Mouse (Mus musculus) midbrain, embryonic 11.5 days (tissue): Measurements from ENCODE around the gene Cntnap5b. TPM values are rescaled to one million over a fixed set of nuclear protein-coding genes. Genes with fewer than 3 reads are reported as not detected.

Experiments used
- ATAC-seq: fragments of 200-750 bp; cut with Nextera tagmentation; 2 replicates; pipeline ENCODE4 v1.8.0; 2017; ENCODE audit warnings: moderate TSS enrichment, moderate library complexity; ENCODE audit not compliant: low FRiP score
- DNase-seq: peaks from one replicate; pipeline ENCODE4 v3.0.0; 2015; ENCODE audit warnings: low spot score; ENCODE audit errors: missing footprints
- H3K27ac ChIP-seq: fragments of 300-500 bp; sonication (generic); 2 replicates; pipeline ENCODE4 v1.5.1; 2014; ENCODE audit warnings: low read depth, low read length
- H3K27me3 ChIP-seq: fragments of 300-500 bp; sonication (generic); 2 replicates; pipeline ENCODE4 v1.6.1; 2014; ENCODE audit warnings: mild to moderate bottlenecking, low read length, moderate library complexity, mixed read lengths; ENCODE audit not compliant: control insufficient read depth, insufficient read depth
- H3K36me3 ChIP-seq: fragments of 300-500 bp; sonication (generic); 2 replicates; pipeline ENCODE4 v1.6.1; 2014; ENCODE audit warnings: mild to moderate bottlenecking, low read length, moderate library complexity, mixed read lengths; ENCODE audit not compliant: control insufficient read depth, insufficient read depth
- H3K4me1 ChIP-seq: fragments of 300-500 bp; sonication (generic); 2 replicates; pipeline ENCODE4 v1.6.1; 2014; ENCODE audit warnings: low read length; ENCODE audit not compliant: control insufficient read depth, insufficient read depth
- H3K4me2 ChIP-seq: fragments of 300-500 bp; sonication (generic); 2 replicates; pipeline ENCODE4 v1.6.1; 2014; ENCODE audit warnings: mild to moderate bottlenecking, moderate library complexity
- H3K4me3 ChIP-seq: fragments of 300-500 bp; sonication (generic); 2 replicates; pipeline ENCODE4 v1.5.1; 2014; ENCODE audit warnings: low read depth, low read length
- H3K9ac ChIP-seq: fragments of 300-500 bp; sonication (generic); 2 replicates; pipeline ENCODE4 v1.6.1; 2014; ENCODE audit warnings: low read length
- H3K9me3 ChIP-seq: fragments of 300-500 bp; sonication (generic); 2 replicates; pipeline ENCODE4 v1.6.1; 2016; ENCODE audit warnings: low read length; ENCODE audit not compliant: control insufficient read depth
- WGBS: fragments of 180-500 bp; shearing (Covaris S2); extraction: QIAGEN DNeasy Blood & Tissue Kit; methylation state at CpG from one replicate; pipeline ENCODE4 v1.1.7; 2014; 5-methylcytosine and 5-hydroxymethylcytosine counted together
- polyA plus RNA-seq: library from polyadenylated mRNA; unstranded; fragments of >200 nt; fragmentation: Nextera tagmentation; extraction: Ambion mirVana; gene quantifications from 2 replicates; pipeline ENCODE4 v1.2.1, GENCODE M21; 2014

Gene Cntnap5b
- polyA plus RNA-seq, 1 experiment from 2014 or later = 0.23 TPM

- H3K27ac ChIP-seq = no peak overlapping the region
- H3K9ac ChIP-seq = no peak overlapping the region
- H3K9me3 ChIP-seq = no peaks in the 10 kb centered on the region
- H3K36me3 ChIP-seq = no peaks in the 10 kb centered on the region
- no peaks in the 10 kb centered on the region for H3K27me3 ChIP-seq
- H3K4me3 ChIP-seq = no peak overlapping the region
- ATAC-seq (no peak), DNase-seq (no peak)
- no peak overlapping the region for H3K4me2 ChIP-seq
- H3K4me1 ChIP-seq = no peaks in the 10 kb centered on the region
- 80% methylated on average over 2 of the region's 2 CpGs for WGBS
Observed at GRCm38 (mm10) chr1:100104343-100104742, 331.8 kb downstream of the Cntnap5b start.

- Histone ChIP-seq H3K9me3 (no peaks in the 10 kb centered on the region), H3K4me2 (no peak overlapping the region), H3K27ac (no peak overlapping the region), H3K4me1 (no peaks in the 10 kb centered on the region), H3K27me3 (no peaks in the 10 kb centered on the region), H3K9ac (no peak overlapping the region), H3K36me3 (no peaks in the 10 kb centered on the region), H3K4me3 (no peak overlapping the region)
- DNase-seq = no peak
- ATAC-seq = no peak
Observed at GRCm38 (mm10) chr1:100122410-100122935, 349.9 kb downstream of the Cntnap5b start.

- no peaks in the 10 kb centered on the region for H3K4me1 ChIP-seq
- no peak overlapping the region for H3K4me3 ChIP-seq
- peak; percentile 80 for ATAC-seq
- DNase-seq = no peak
- no peaks in the 10 kb centered on the region for H3K36me3 ChIP-seq
- H3K4me2 ChIP-seq = no peak overlapping the region
- no peak overlapping the region for H3K9ac ChIP-seq
- no peaks in the 10 kb centered on the region for H3K27me3 ChIP-seq
- H3K27ac ChIP-seq = no peak overlapping the region
- WGBS = 55% methylated on average over 2 of the region's 2 CpGs
- no peaks in the 10 kb centered on the region for H3K9me3 ChIP-seq
Observed at GRCm38 (mm10) chr1:100163588-100164357, 391.2 kb downstream of the Cntnap5b start.

GRCm38 (mm10) chr1:100171566-100171965, 399.0 kb downstream of the Cntnap5b start:
- Histone ChIP-seq H3K27ac (no peak overlapping the region), H3K9ac (no peak overlapping the region), H3K4me3 (no peak overlapping the region), H3K9me3 (no peaks in the 10 kb centered on the region), H3K27me3 (no peaks in the 10 kb centered on the region), H3K4me2 (no peak overlapping the region), H3K36me3 (no peaks in the 10 kb centered on the region), H3K4me1 (no peaks in the 10 kb centered on the region)
- no peak for ATAC-seq
- no peak for DNase-seq

- Histone ChIP-seq H3K9ac (no peak overlapping the region), H3K36me3 (no peaks in the 10 kb centered on the region), H3K9me3 (no peaks in the 10 kb centered on the region), H3K4me3 (no peak overlapping the region), H3K27me3 (no peaks in the 10 kb centered on the region), H3K4me2 (no peak overlapping the region), H3K27ac (no peak overlapping the region), H3K4me1 (no peaks in the 10 kb centered on the region)
- WGBS = 80% methylated on average over 5 of the region's 5 CpGs
- DNase-seq = peak; percentile 98
- peak; percentile 96 for ATAC-seq
Observed at GRCm38 (mm10) chr1:100180050-100180449, 407.5 kb downstream of the Cntnap5b start.

- WGBS = 9% methylated on average over 5 of the region's 6 CpGs
- Histone ChIP-seq H3K27ac (no peak overlapping the region), H3K4me3 (no peak overlapping the region), H3K4me1 (no peaks in the 10 kb centered on the region), H3K4me2 (no peak overlapping the region), H3K9me3 (no peaks in the 10 kb centered on the region), H3K27me3 (no peaks in the 10 kb centered on the region), H3K36me3 (no peaks in the 10 kb centered on the region), H3K9ac (no peak overlapping the region)
- DNase-seq (peak; percentile 87), ATAC-seq (peak; percentile 88)
Observed at GRCm38 (mm10) chr1:100231980-100232608, 459.5 kb downstream of the Cntnap5b start.

GRCm38 (mm10) chr1:100251964-100252363, 479.4 kb downstream of the Cntnap5b start:
- DNase-seq = no peak
- Histone ChIP-seq H3K27me3 (no peaks in the 10 kb centered on the region), H3K4me2 (no peak overlapping the region)

GRCm38 (mm10) chr1:100310687-100311086, 538.1 kb downstream of the Cntnap5b start:
- Histone ChIP-seq H3K9ac (no peak overlapping the region), H3K4me3 (no peak overlapping the region), H3K4me1 (no peaks in the 10 kb centered on the region), H3K4me2 (no peak overlapping the region), H3K36me3 (no peaks in the 10 kb centered on the region), H3K27me3 (no peaks in the 10 kb centered on the region), H3K27ac (no peak overlapping the region), H3K9me3 (no peaks in the 10 kb centered on the region)
- DNase-seq = no peak
- WGBS = 81% methylated on average over 1 of the region's 1 CpGs
- ATAC-seq = no peak

More at GRCm38 (mm10) chr1:100251964-100252363, 479.4 kb downstream of the Cntnap5b start:
- Histone ChIP-seq H3K9ac (no peak overlapping the region), H3K36me3 (no peaks in the 10 kb centered on the region), H3K9me3 (no peaks in the 10 kb centered on the region), H3K4me1 (no peaks in the 10 kb centered on the region), H3K27ac (no peak overlapping the region), H3K4me3 (no peak overlapping the region)
- no peak for ATAC-seq

GRCm38 (mm10) chr1:100331066-100331465, 558.5 kb downstream of the Cntnap5b start:
- DNase-seq (no peak), ATAC-seq (no peak)
- Histone ChIP-seq H3K27me3 (no peaks in the 10 kb centered on the region), H3K9me3 (no peaks in the 10 kb centered on the region), H3K4me1 (no peaks in the 10 kb centered on the region), H3K4me3 (no peak overlapping the region), H3K27ac (no peak overlapping the region), H3K4me2 (no peak overlapping the region), H3K9ac (no peak overlapping the region), H3K36me3 (no peaks in the 10 kb centered on the region)
- 93% methylated on average over 3 of the region's 3 CpGs for WGBS
